Mouse (Mus musculus) bone marrow macrophage, adult 2 months (primary cell): ENCODE results near the gene Ccdc78.

ENCODE experiments used
- CTCF ChIP-seq: IDR thresholded peaks from 2 replicates; pipeline ENCODE4 v1.5.1; 2012; ENCODE audit warnings: low read depth, mild to moderate bottlenecking, low read length, moderate library complexity
- POLR2A ChIP-seq: IDR thresholded peaks from 2 replicates; pipeline ENCODE4 v1.6.1; 2012; ENCODE audit warnings: mild to moderate bottlenecking, low read depth, low read length, borderline replicate concordance

DNA sequence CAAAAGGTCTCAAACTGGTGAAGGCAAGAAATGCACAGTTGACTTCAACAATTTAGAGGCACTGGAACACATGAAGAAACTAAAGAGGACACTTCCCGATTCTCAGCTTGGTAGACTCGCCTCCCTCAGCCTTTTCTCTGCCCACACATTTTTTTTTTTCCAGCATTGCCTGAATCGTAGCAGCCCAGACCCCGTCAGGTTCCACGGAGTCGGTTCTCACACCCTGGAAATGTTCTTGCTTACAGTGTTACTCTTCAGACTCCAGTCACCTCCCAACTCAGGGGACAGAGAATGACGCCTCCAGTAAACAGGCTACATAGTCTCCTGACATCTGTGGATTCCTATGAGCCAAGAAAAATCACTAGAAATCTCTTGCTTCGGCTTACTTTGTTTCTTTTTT, 26.2 kb upstream of the Ccdc78 start:
- TF ChIP-seq CTCF (no peak), POLR2A (no peak)
